Mouse (Mus musculus): ENCODE measurements around the gene Gm16253.

DNA sequence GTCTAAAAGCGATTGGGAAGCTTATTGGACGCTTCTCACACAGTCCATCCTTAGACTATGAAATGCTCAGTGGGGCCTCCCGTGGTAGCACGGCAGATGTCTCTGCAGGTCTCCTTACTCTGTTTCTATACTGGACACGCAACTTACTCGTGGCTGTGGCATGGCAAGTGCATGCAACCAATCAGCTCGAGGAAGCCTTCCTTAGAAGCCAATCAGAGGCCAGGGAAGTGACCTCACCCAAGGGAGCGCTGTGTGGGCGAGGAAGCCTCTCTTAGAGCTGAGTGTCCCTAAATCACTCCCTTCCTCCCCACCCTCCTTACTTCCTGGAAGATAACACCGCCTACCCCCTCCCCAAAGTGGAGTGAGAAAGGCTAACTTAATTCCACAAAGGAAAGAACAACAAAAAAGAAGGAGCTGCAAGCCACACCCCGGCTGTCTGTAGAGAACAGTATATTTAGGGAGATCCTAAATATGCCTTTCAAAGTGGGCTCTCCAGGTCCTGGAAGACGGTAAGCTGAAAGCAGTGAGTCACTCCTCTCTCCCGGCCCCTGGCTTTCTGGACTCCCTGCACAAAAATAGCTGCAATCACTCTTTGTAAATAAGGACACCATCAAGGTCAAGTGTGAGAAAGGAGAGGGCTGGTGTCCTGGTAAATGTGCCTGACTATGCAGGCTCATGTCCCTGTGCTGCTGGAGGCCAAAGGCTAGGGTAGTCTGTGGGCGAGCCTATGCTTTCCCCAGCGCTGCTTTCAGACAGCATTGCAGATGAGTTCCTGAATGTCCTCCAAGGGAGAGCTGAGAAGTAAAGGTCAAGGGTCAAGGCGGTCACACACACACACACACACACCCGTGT lies at the start of gene Gm16253:
- TF ChIP-seq CTCF (IDR thresholded peaks at IDR 0.05) (peak; percentile 54), EP300 (IDR thresholded peaks at IDR 0.05) (peak; percentile 94)

Data from lung, postnatal 0 days (tissue).